Mouse (Mus musculus) C2C12 (cell line): ENCODE measurements around the gene Gm44805. TPM values are rescaled to one million over a fixed set of nuclear protein-coding genes. Genes with fewer than 3 reads are reported as not detected.

Experiments
- H3K27me3 ChIP-seq: one replicate; pipeline ENCODE4 v1.6.1; 2011; ENCODE audit not compliant: control insufficient read depth, insufficient read depth, insufficient read length
- H3K36me3 ChIP-seq: one replicate; pipeline ENCODE4 v1.6.1; 2011; ENCODE audit not compliant: control insufficient read depth, insufficient read depth
- H3K4me3 ChIP-seq: one replicate; pipeline ENCODE4 v1.5.1; 2011; ENCODE audit warnings: mild to moderate bottlenecking, control low read depth; ENCODE audit not compliant: poor library complexity, insufficient read depth, severe bottlenecking
- H3K79me2 ChIP-seq: one replicate; pipeline ENCODE4 v1.6.1; 2011; ENCODE audit not compliant: control insufficient read depth, insufficient read depth
- H3K79me3 ChIP-seq: one replicate; pipeline ENCODE4 v1.6.1; 2011; ENCODE audit warnings: low read depth, control low read depth
- H3ac ChIP-seq: one replicate; pipeline ENCODE3; 2011; ENCODE audit warnings: low read depth; ENCODE audit not compliant: control insufficient read depth, insufficient read length
- CEBPB ChIP-seq: IDR thresholded peaks from one replicate; pipeline ENCODE4 v1.6.1; 2011; ENCODE audit warnings: low read depth, mild to moderate bottlenecking, control low read depth, moderate library complexity
- CTCF ChIP-seq: IDR thresholded peaks from one replicate; pipeline ENCODE4 v1.5.1; 2011; ENCODE audit not compliant: control insufficient read depth, insufficient read depth, insufficient read length
- FOSL1 ChIP-seq: IDR thresholded peaks from one replicate; pipeline ENCODE4 v1.8.0; 2011; ENCODE audit warnings: mild to moderate bottlenecking, low read length; ENCODE audit not compliant: poor library complexity, insufficient read depth, severe bottlenecking
- MAX ChIP-seq: IDR thresholded peaks from one replicate; pipeline ENCODE4 v1.6.1; 2011; ENCODE audit warnings: mild to moderate bottlenecking, control low read depth
- MYOD1 ChIP-seq: IDR thresholded peaks from one replicate; pipeline ENCODE4 v1.6.1; 2011; ENCODE audit warnings: low read depth; ENCODE audit not compliant: control insufficient read depth, insufficient read length
- MYOG ChIP-seq: IDR thresholded peaks from one replicate; pipeline ENCODE4 v1.6.1; 2011; ENCODE audit not compliant: control insufficient read depth, insufficient read length; ENCODE audit errors: extremely low read depth
- USF1 ChIP-seq: IDR thresholded peaks from one replicate; pipeline ENCODE4 v1.6.1; 2011; ENCODE audit warnings: low read depth, mild to moderate bottlenecking, control low read depth, moderate library complexity
- polyA plus RNA-seq: library from polyadenylated mRNA; unstranded; fragments of >200 nt; fragmentation: generic; extraction: Trizol; gene quantifications from one replicate; pipeline ENCODE4 v1.2.1, GENCODE M21; 2012; ENCODE audit warnings: missing spikeins

Gm44805 gene
- polyA plus RNA-seq, 1 experiment: not detected

GRCm38 (mm10) chr7:19668947-19669721 lies 12.1 kb downstream of the Gm44805 start:
- H3K79me3 ChIP-seq: peaks cover 6% of the 10 kb centered on the region
- H3K27me3 ChIP-seq: no peaks in the 10 kb centered on the region
- peaks cover 7% of the 10 kb centered on the region for H3K79me2 ChIP-seq
- no peak for TF ChIP-seq MYOD1
- peak; percentile 84 for TF ChIP-seq CTCF
- H3ac ChIP-seq: peak overlapping the region; percentile 0
- no peaks in the 10 kb centered on the region for H3K36me3 ChIP-seq
- no peak overlapping the region for H3K4me3 ChIP-seq

- Histone ChIP-seq H3K27me3 (no peaks in the 10 kb centered on the region), H3ac (no peak overlapping the region), H3K36me3 (no peaks in the 10 kb centered on the region), H3K4me3 (no peak overlapping the region), H3K79me3 (peaks cover 20% of the 10 kb centered on the region), H3K79me2 (peaks cover 24% of the 10 kb centered on the region)
- no peak for TF ChIP-seq CEBPB
- TF ChIP-seq USF1: no peak
Observed at GRCm38 (mm10) chr7:19667434-19667833, 13.8 kb downstream of the Gm44805 start.

- peaks cover 26% of the 10 kb centered on the region for H3K79me3 ChIP-seq
- no peak overlapping the region for H3ac ChIP-seq
- no peak for TF ChIP-seq CTCF
- no peak for TF ChIP-seq CEBPB
- no peak for TF ChIP-seq USF1
- TF ChIP-seq FOSL1: no peak
- H3K79me2 ChIP-seq: peaks cover 31% of the 10 kb centered on the region
- no peaks in the 10 kb centered on the region for H3K27me3 ChIP-seq
- H3K4me3 ChIP-seq: no peak overlapping the region
- no peaks in the 10 kb centered on the region for H3K36me3 ChIP-seq
Observed at GRCm38 (mm10) chr7:19666750-19667149, 14.5 kb downstream of the Gm44805 start.

- no peaks in the 10 kb centered on the region for H3K27me3 ChIP-seq
- TF ChIP-seq MYOG: no peak
- TF ChIP-seq MAX: no peak
- TF ChIP-seq USF1: no peak
- H3K79me2 ChIP-seq: peaks cover 46% of the 10 kb centered on the region
- H3K79me3 ChIP-seq: peaks cover 39% of the 10 kb centered on the region
- peak within 1 kb of the TSS; percentile 97 for H3ac ChIP-seq
- H3K36me3 ChIP-seq: no peaks in the 10 kb centered on the region
- H3K4me3 ChIP-seq: peak within 1 kb of the TSS; percentile 79
Observed at GRCm38 (mm10) chr7:19664955-19665841, 16.0 kb downstream of the Gm44805 start, which contains the start of gene Clptm1. Clptm1 (minus strand) TSS chr7:19665033.

GRCm38 (mm10) chr7:19664455-19664954 lies 16.7 kb downstream of the Gm44805 start:
- H3K36me3 ChIP-seq: no peaks in the 10 kb centered on the region
- no peak for TF ChIP-seq CEBPB
- TF ChIP-seq USF1: no peak
- no peak for TF ChIP-seq MYOD1
- peak overlapping the region; percentile 97 for H3ac ChIP-seq
- peak overlapping the region; percentile 79 for H3K4me3 ChIP-seq
- H3K27me3 ChIP-seq: no peaks in the 10 kb centered on the region
- peaks cover 53% of the 10 kb centered on the region for H3K79me2 ChIP-seq
- peaks cover 46% of the 10 kb centered on the region for H3K79me3 ChIP-seq

GRCm38 (mm10) chr7:19663940-19664339 lies 17.3 kb downstream of the Gm44805 start:
- Histone ChIP-seq H3K27me3 (no peaks in the 10 kb centered on the region), H3K79me3 (peaks cover 49% of the 10 kb centered on the region), H3ac (peak overlapping the region; percentile 97), H3K4me3 (peak overlapping the region; percentile 79), H3K36me3 (no peaks in the 10 kb centered on the region), H3K79me2 (peaks cover 59% of the 10 kb centered on the region)
- no peak for TF ChIP-seq CTCF
- no peak for TF ChIP-seq MYOD1
- no peak for TF ChIP-seq MYOG
- no peak for TF ChIP-seq USF1
- no peak for TF ChIP-seq CEBPB
- TF ChIP-seq MAX: no peak
- TF ChIP-seq FOSL1: no peak
